Mouse (Mus musculus) ES-E14 (cell line): ENCODE results near the gene Mpv17l2. TPM values are rescaled to one million over a fixed set of nuclear protein-coding genes. Genes with fewer than 3 reads are reported as not detected.

Experiments used
- DNase-seq: peaks from one replicate; pipeline ENCODE4 v3.0.0-alpha.2; 2013; ENCODE audit warnings: low read depth, low spot score
- H3K27ac ChIP-seq: 2 replicates; pipeline ENCODE4 v1.5.1; 2012; ENCODE audit warnings: low read depth, mild to moderate bottlenecking, low read length, moderate library complexity, mixed read lengths; ENCODE audit not compliant: poor library complexity, insufficient read depth, severe bottlenecking
- H3K36me3 ChIP-seq: 2 replicates; pipeline ENCODE4 v1.6.1; 2012; ENCODE audit warnings: mild to moderate bottlenecking, low read length, moderate library complexity, mixed read lengths; ENCODE audit not compliant: control insufficient read depth, poor library complexity, insufficient read depth, severe bottlenecking
- H3K4me1 ChIP-seq, 2 experiments: fragments of 150-350 bp in 1 of 2; sonication (generic) in 1 of 2; 2 replicates each; pipeline ENCODE4 v1.6.1; 2012; ENCODE audit warnings: low read length in 2 of 2, mild to moderate bottlenecking in 1 of 2, mixed read lengths in 1 of 2; ENCODE audit not compliant: control insufficient read depth in 2 of 2, insufficient read depth in 2 of 2, poor library complexity in 1 of 2
- H3K4me3 ChIP-seq, 2 experiments: fragments of 150-350 bp in 1 of 2; sonication (generic) in 1 of 2; 2 replicates each; pipeline ENCODE4 v1.5.1; 2012; ENCODE audit warnings: low read length in 2 of 2, low read depth in 1 of 2, mild to moderate bottlenecking in 1 of 2, mixed read lengths in 1 of 2; ENCODE audit not compliant: insufficient read depth in 1 of 2, poor library complexity in 1 of 2, severe bottlenecking in 1 of 2
- H3K9ac ChIP-seq: 2 replicates; pipeline ENCODE4 v1.6.1; 2012; ENCODE audit warnings: low read depth, mild to moderate bottlenecking, low read length, mixed read lengths; ENCODE audit not compliant: poor library complexity, insufficient read depth, severe bottlenecking
- H3K9me3 ChIP-seq: fragments of 150-350 bp; sonication (generic); 2 replicates; pipeline ENCODE4 v1.6.1; 2012; ENCODE audit warnings: low read depth, mild to moderate bottlenecking, low read length; ENCODE audit not compliant: control insufficient read depth, insufficient read depth
- CHD2 ChIP-seq: IDR thresholded peaks from 2 replicates; pipeline ENCODE4 v1.6.1; 2014; ENCODE audit warnings: mild to moderate bottlenecking, low read depth, low read length, inconsistent platforms
- HCFC1 ChIP-seq: IDR thresholded peaks from 2 replicates; pipeline ENCODE4 v1.6.1; 2012; ENCODE audit warnings: low read length, inconsistent platforms, borderline replicate concordance; ENCODE audit not compliant: insufficient read depth
- MAFK ChIP-seq: IDR thresholded peaks from 2 replicates; pipeline ENCODE4 v1.6.1; 2014; ENCODE audit warnings: mild to moderate bottlenecking, low read depth, low read length, inconsistent platforms; ENCODE audit not compliant: insufficient read depth
- ZC3H11A ChIP-seq: IDR thresholded peaks from 2 replicates; pipeline ENCODE4 v1.6.1; 2012; ENCODE audit warnings: low read depth, mild to moderate bottlenecking, inconsistent platforms, low read length, borderline replicate concordance
- ZNF384 ChIP-seq: IDR thresholded peaks from 2 replicates; pipeline ENCODE4 v1.6.1; 2012; ENCODE audit warnings: low read depth, low read length, inconsistent platforms
- in situ Hi-C, 2 experiments: fragments of 600-800 bp; cut with MboI; formaldehyde crosslinking; loops; one replicate each; pipeline ENCODE4 v1.15.1; 2025; ENCODE audit warnings: low sequenced_read_pairs in 2 of 2, inconsistent platforms in 1 of 2; ENCODE audit not compliant: unreplicated experiment in 2 of 2
- total RNA-seq: library from RNA; depleted of rRNA; stranded (reverse); fragments of 300-350 nt; gene quantifications from 2 replicates; pipeline ENCODE4 v1.2.3, GENCODE M21; 2012

Mpv17l2 gene
- total RNA-seq, 1 experiment: 49.9 TPM

GRCm38 (mm10) chr8:70763354-70763753 is 2.6 kb upstream of the Mpv17l2 start:
- in situ Hi-C loops: no loop called here
- H3K36me3 ChIP-seq: peaks cover 23% of the 10 kb centered on the region; the same call in 1 of the 2 replicates
- peaks cover 16 to 28% of the 10 kb centered on the region in 2 experiments for H3K4me1 ChIP-seq
- no peak overlapping the region for H3K4me3 ChIP-seq
- TF ChIP-seq CHD2: no peak
- no peak for TF ChIP-seq HCFC1
- no peak for TF ChIP-seq MAFK
- no peak for TF ChIP-seq ZNF384
- peak; percentile 16; the same call in 1 of the 2 replicates for TF ChIP-seq ZC3H11A
- no peaks in the 10 kb centered on the region for H3K9me3 ChIP-seq
- H3K27ac ChIP-seq: no peak overlapping the region
- no peak for DNase-seq
- H3K9ac ChIP-seq: no peak overlapping the region

- Histone ChIP-seq H3K9ac (no peak overlapping the region), H3K4me3 (no peak overlapping the region), H3K4me1 (peaks cover 16 to 22% of the 10 kb centered on the region in 2 experiments), H3K36me3 (peaks cover 21% of the 10 kb centered on the region; the same call in 1 of the 2 replicates), H3K9me3 (no peaks in the 10 kb centered on the region), H3K27ac (no peak overlapping the region)
- in situ Hi-C loops: no loop called here
- TF ChIP-seq CHD2 (no peak), ZC3H11A (no peak), HCFC1 (no peak), MAFK (no peak), ZNF384 (no peak)
- DNase-seq: no peak
Observed at GRCm38 (mm10) chr8:70762118-70762517, 1.4 kb upstream of the Mpv17l2 start.

- no peak for DNase-seq
- TF ChIP-seq ZC3H11A (no peak), HCFC1 (no peak), MAFK (no peak), ZNF384 (no peak), CHD2 (no peak)
- H3K9me3 ChIP-seq: no peaks in the 10 kb centered on the region
- peaks cover 16 to 22% of the 10 kb centered on the region in 2 experiments for H3K4me1 ChIP-seq
- peaks cover 21% of the 10 kb centered on the region; the same call in 1 of the 2 replicates for H3K36me3 ChIP-seq
- peak overlapping the region; percentile 80 for H3K9ac ChIP-seq
- no peak overlapping the region for H3K27ac ChIP-seq
- H3K4me3 ChIP-seq: peak overlapping the region; percentile 86 to 87
- in situ Hi-C loops: no loop called here
Observed at GRCm38 (mm10) chr8:70760350-70760749, 396 bp downstream of the Mpv17l2 start.

- no peak for TF ChIP-seq ZNF384
- no peak for TF ChIP-seq MAFK
- no peak for TF ChIP-seq ZC3H11A
- TF ChIP-seq HCFC1: no peak
- TF ChIP-seq CHD2: no peak
- H3K4me1 ChIP-seq: peaks cover 16 to 20% of the 10 kb centered on the region in 2 experiments
- no peak overlapping the region for H3K4me3 ChIP-seq
- in situ Hi-C loops: loop anchor here in 1 of 2 experiments (5.0 kb wide), 1 partner anchor 42 kb away; the partner anchor contains the start of gene Gm3336
- no peaks in the 10 kb centered on the region for H3K9me3 ChIP-seq
- peaks cover 12% of the 10 kb centered on the region; the same call in 1 of the 2 replicates for H3K36me3 ChIP-seq
- no peak for DNase-seq
- no peak overlapping the region for H3K27ac ChIP-seq
- H3K9ac ChIP-seq: no peak overlapping the region
Observed at GRCm38 (mm10) chr8:70758616-70759561, 1.9 kb downstream of the Mpv17l2 start.
